Mouse (Mus musculus) forebrain, embryonic 13.5 days (tissue): ENCODE measurements around the gene Il5ra. TPM values are rescaled to one million over a fixed set of nuclear protein-coding genes. Genes with fewer than 3 reads are reported as not detected.
A peak's percentile ranks its signal among the peaks of the same experiment; 100 is the strongest.

Source experiments
- ATAC-seq: fragments of 200-750 bp; cut with Nextera tagmentation; 2 replicates; pipeline ENCODE4 v1.8.0; 2017
- H3K27ac ChIP-seq: fragments of 300-500 bp; sonication (generic); 2 replicates; pipeline ENCODE4 v1.5.1; 2015; ENCODE audit warnings: inconsistent platforms, mild to moderate bottlenecking, moderate library complexity
- H3K27me3 ChIP-seq: fragments of 300-500 bp; sonication (generic); 2 replicates; pipeline ENCODE4 v1.6.1; 2015; ENCODE audit warnings: mild to moderate bottlenecking, inconsistent platforms
- H3K36me3 ChIP-seq: fragments of 300-500 bp; sonication (generic); 2 replicates; pipeline ENCODE4 v1.6.1; 2015; ENCODE audit warnings: mild to moderate bottlenecking, inconsistent platforms; ENCODE audit not compliant: poor library complexity, severe bottlenecking
- H3K4me1 ChIP-seq: fragments of 300-500 bp; sonication (generic); 2 replicates; pipeline ENCODE4 v1.6.1; 2015; ENCODE audit warnings: inconsistent platforms
- H3K4me2 ChIP-seq: fragments of 300-500 bp; sonication (generic); 2 replicates; pipeline ENCODE4 v1.6.1; 2015; ENCODE audit warnings: inconsistent platforms, mild to moderate bottlenecking, moderate library complexity
- H3K4me3 ChIP-seq: fragments of 300-500 bp; sonication (generic); 2 replicates; pipeline ENCODE4 v1.5.1; 2015; ENCODE audit warnings: mild to moderate bottlenecking, inconsistent platforms
- H3K9ac ChIP-seq: fragments of 300-500 bp; sonication (generic); 2 replicates; pipeline ENCODE4 v1.6.1; 2015; ENCODE audit warnings: mild to moderate bottlenecking, inconsistent platforms
- H3K9me3 ChIP-seq: fragments of 300-500 bp; sonication (generic); replicated peaks from 2 replicates; pipeline ENCODE4 v1.6.1; 2016; ENCODE audit warnings: inconsistent platforms
- WGBS: fragments of 180-500 bp; shearing (Covaris S2); methylation state at CpG from one replicate; pipeline ENCODE4 v1.1.7; 2015; 5-methylcytosine and 5-hydroxymethylcytosine counted together
- polyA plus RNA-seq: library from polyadenylated mRNA; unstranded; fragments of >200 nt; fragmentation: Nextera tagmentation; extraction: Ambion mirVana; gene quantifications from 2 replicates; pipeline ENCODE4 v1.2.1, GENCODE M21; 2015

The Il5ra gene
- not detected in 2 replicates for polyA plus RNA-seq

- Histone ChIP-seq H3K4me3 (no peak within 1 kb of the TSS), H3K9me3 (no peaks in the 10 kb centered on the region), H3K36me3 (no peaks in the 10 kb centered on the region), H3K9ac (no peak within 1 kb of the TSS), H3K4me1 (no peaks in the 10 kb centered on the region), H3K4me2 (no peak within 1 kb of the TSS), H3K27ac (no peak within 1 kb of the TSS), H3K27me3 (no peaks in the 10 kb centered on the region)
- no peak for ATAC-seq
- WGBS: 78% methylated on average over 6 of the region's 6 CpGs
These were observed at the start of gene Il5ra for GRCm38 (mm10) chr6:106748887-106749388. TSS of gene Il5ra (minus strand) at chr6:106749037.

- Histone ChIP-seq H3K9me3 (no peaks in the 10 kb centered on the region), H3K9ac (no peak overlapping the region), H3K4me1 (peaks cover 11% of the 10 kb centered on the region), H3K27ac (no peak overlapping the region), H3K4me3 (no peak overlapping the region), H3K36me3 (peaks cover 34% of the 10 kb centered on the region), H3K27me3 (no peaks in the 10 kb centered on the region), H3K4me2 (no peak overlapping the region)
- WGBS: 93% methylated on average over 13 of the region's 13 CpGs
- ATAC-seq: no peak
These were observed 45.4 kb upstream of the Il5ra start for GRCm38 (mm10) chr6:106794094-106794814.

- ATAC-seq: no peak
- Histone ChIP-seq H3K4me2 (no peak overlapping the region), H3K4me1 (peaks cover 4% of the 10 kb centered on the region), H3K27me3 (no peaks in the 10 kb centered on the region), H3K36me3 (peaks cover 38% of the 10 kb centered on the region), H3K4me3 (no peak overlapping the region), H3K9me3 (no peaks in the 10 kb centered on the region), H3K27ac (no peak overlapping the region), H3K9ac (no peak overlapping the region)
- WGBS: 96% methylated on average over 10 of the region's 10 CpGs
These were observed 44.8 kb upstream of the Il5ra start for GRCm38 (mm10) chr6:106793621-106794020.

- H3K4me1 ChIP-seq: no peaks in the 10 kb centered on the region
- no peak overlapping the region for H3K27ac ChIP-seq
- no peak for ATAC-seq
- no peaks in the 10 kb centered on the region for H3K9me3 ChIP-seq
- peaks cover 42% of the 10 kb centered on the region for H3K36me3 ChIP-seq
- no peak overlapping the region for H3K4me3 ChIP-seq
- WGBS: 93% methylated on average over 7 of the region's 7 CpGs
- H3K27me3 ChIP-seq: no peaks in the 10 kb centered on the region
- H3K4me2 ChIP-seq: no peak overlapping the region
- no peak overlapping the region for H3K9ac ChIP-seq
These were observed 44.3 kb upstream of the Il5ra start for GRCm38 (mm10) chr6:106793088-106793487.

- Histone ChIP-seq H3K27me3 (no peaks in the 10 kb centered on the region), H3K9ac (no peak overlapping the region), H3K36me3 (peaks cover 44% of the 10 kb centered on the region), H3K4me1 (no peaks in the 10 kb centered on the region), H3K4me2 (no peak overlapping the region), H3K4me3 (no peak overlapping the region), H3K9me3 (no peaks in the 10 kb centered on the region), H3K27ac (no peak overlapping the region)
- ATAC-seq: no peak
- 91% methylated on average over 5 of the region's 5 CpGs for WGBS
These were observed 43.6 kb upstream of the Il5ra start for GRCm38 (mm10) chr6:106792486-106792885.

GRCm38 (mm10) chr6:106791429-106791828 lies 42.6 kb upstream of the Il5ra start:
- Histone ChIP-seq H3K27ac (no peak overlapping the region), H3K27me3 (no peaks in the 10 kb centered on the region), H3K4me1 (no peaks in the 10 kb centered on the region), H3K36me3 (peaks cover 44% of the 10 kb centered on the region), H3K9ac (no peak overlapping the region), H3K9me3 (no peaks in the 10 kb centered on the region), H3K4me2 (no peak overlapping the region), H3K4me3 (no peak overlapping the region)
- 94% methylated on average over 8 of the region's 8 CpGs for WGBS
- ATAC-seq: no peak

- ATAC-seq: no peak
- Histone ChIP-seq H3K9ac (no peak overlapping the region), H3K27me3 (no peaks in the 10 kb centered on the region), H3K4me3 (no peak overlapping the region), H3K9me3 (no peaks in the 10 kb centered on the region), H3K4me1 (no peaks in the 10 kb centered on the region), H3K4me2 (no peak overlapping the region), H3K36me3 (peaks cover 36% of the 10 kb centered on the region), H3K27ac (no peak overlapping the region)
- WGBS: 93% methylated on average over 3 of the region's 3 CpGs
These were observed 38.3 kb upstream of the Il5ra start for GRCm38 (mm10) chr6:106787138-106787537.

- H3K4me3 ChIP-seq: peak overlapping the region; percentile 87
These were observed 21.2 kb upstream of the Il5ra start for GRCm38 (mm10) chr6:106770046-106770445.

GRCm38 (mm10) chr6:106769290-106769866 lies 20.5 kb upstream of the Il5ra start:
- Histone ChIP-seq H3K4me2 (peak overlapping the region; percentile 95), H3K27me3 (no peaks in the 10 kb centered on the region), H3K4me1 (peaks cover 13% of the 10 kb centered on the region), H3K9me3 (no peaks in the 10 kb centered on the region), H3K36me3 (peaks cover 22% of the 10 kb centered on the region), H3K4me3 (peak overlapping the region; percentile 87), H3K27ac (no peak overlapping the region), H3K9ac (peak overlapping the region; percentile 72)
- ATAC-seq: peak; percentile 75; the same call in 1 of the 2 replicates
- WGBS: 2% methylated on average over 33 of the region's 33 CpGs

More at GRCm38 (mm10) chr6:106770046-106770445, 21.2 kb upstream of the Il5ra start:
- H3K36me3 ChIP-seq: peaks cover 24% of the 10 kb centered on the region
- H3K27ac ChIP-seq: no peak overlapping the region
- no peaks in the 10 kb centered on the region for H3K9me3 ChIP-seq
- WGBS: 33% methylated on average over 4 of the region's 4 CpGs
- peak overlapping the region; percentile 95 for H3K4me2 ChIP-seq
- H3K27me3 ChIP-seq: no peaks in the 10 kb centered on the region
- peak overlapping the region; percentile 72 for H3K9ac ChIP-seq
- H3K4me1 ChIP-seq: peaks cover 13% of the 10 kb centered on the region
- no peak for ATAC-seq

- H3K4me1 ChIP-seq: peaks cover 13% of the 10 kb centered on the region
- H3K27me3 ChIP-seq: no peaks in the 10 kb centered on the region
- peak within 1 kb of the TSS; percentile 72 for H3K9ac ChIP-seq
- H3K4me3 ChIP-seq: peak within 1 kb of the TSS; percentile 87
- peaks cover 17% of the 10 kb centered on the region for H3K36me3 ChIP-seq
- peak within 1 kb of the TSS; percentile 95 for H3K4me2 ChIP-seq
- WGBS: 8% methylated on average over 35 of the region's 35 CpGs
- H3K9me3 ChIP-seq: no peaks in the 10 kb centered on the region
- H3K27ac ChIP-seq: no peak within 1 kb of the TSS
- ATAC-seq: peak; percentile 100
These were observed 19.9 kb upstream of the Il5ra start, which contains the start of gene Trnt1 for GRCm38 (mm10) chr6:106768640-106769289. TSS of gene Trnt1 (plus strand) at chr6:106769120.

GRCm38 (mm10) chr6:106766774-106767173 lies 17.9 kb upstream of the Il5ra start:
- no peak for ATAC-seq

GRCm38 (mm10) chr6:106765892-106766291 lies 17.1 kb upstream of the Il5ra start:
- H3K9ac ChIP-seq: no peak overlapping the region
- no peak for ATAC-seq
- H3K9me3 ChIP-seq: no peaks in the 10 kb centered on the region
- H3K27me3 ChIP-seq: no peaks in the 10 kb centered on the region
- no peak overlapping the region for H3K27ac ChIP-seq
- no peak overlapping the region for H3K4me2 ChIP-seq
- H3K36me3 ChIP-seq: no peaks in the 10 kb centered on the region
- 88% methylated on average over 1 of the region's 1 CpGs for WGBS
- H3K4me3 ChIP-seq: no peak overlapping the region
- peaks cover 13% of the 10 kb centered on the region for H3K4me1 ChIP-seq

More at GRCm38 (mm10) chr6:106766774-106767173, 17.9 kb upstream of the Il5ra start:
- Histone ChIP-seq H3K4me3 (no peak overlapping the region), H3K27me3 (no peaks in the 10 kb centered on the region), H3K27ac (no peak overlapping the region), H3K9ac (no peak overlapping the region), H3K9me3 (no peaks in the 10 kb centered on the region), H3K4me2 (no peak overlapping the region), H3K36me3 (peaks cover 6% of the 10 kb centered on the region; the same call in 1 of the 2 replicates), H3K4me1 (peaks cover 13% of the 10 kb centered on the region)
- 79% methylated on average over 4 of the region's 4 CpGs for WGBS
